Mouse (Mus musculus): ENCODE data around the gene Galc. TPM values are rescaled to one million over a fixed set of nuclear protein-coding genes. Genes with fewer than 3 reads are reported as not detected.
"Not testable (repeated sequence)": the region's sequence is repeated elsewhere in the genome, so short reads cannot be mapped to it uniquely, and the experiment has no call there.

The Galc gene
- polyA plus RNA-seq, 1 experiment = 7.5 TPM

- Histone ChIP-seq H3K4me3 (replicated peaks; ENCODE audit: control insufficient read depth, low read depth, low read length) (no peak overlapping the region), H3K27ac (ENCODE audit: control insufficient read depth, insufficient read depth, low read depth, low read length, poor library complexity) (no peak overlapping the region), H3K4me1 (ENCODE audit: control insufficient read depth, insufficient read depth, low read length) (no peaks in the 10 kb centered on the region)
- WGBS = 9% methylated on average over 4 of the region's 4 CpGs
- TF ChIP-seq POLR2A (IDR thresholded peaks at IDR 0.05; ENCODE audit: borderline replicate concordance, control insufficient read depth, low read depth, low read length) (no peak), CTCF (IDR thresholded peaks at IDR 0.05; ENCODE audit: control insufficient read depth, insufficient read depth, low read length) (no peak)
Observed at GRCm38 (mm10) chr12:98246835-98247234, 12.4 kb downstream of the Galc start.

- Histone ChIP-seq H3K27ac (ENCODE audit: control insufficient read depth, insufficient read depth, low read depth, low read length, poor library complexity) (no peak overlapping the region), H3K4me3 (replicated peaks; ENCODE audit: control insufficient read depth, low read depth, low read length) (no peak overlapping the region), H3K4me1 (ENCODE audit: control insufficient read depth, insufficient read depth, low read length) (no peaks in the 10 kb centered on the region)
- 81% methylated on average over 5 of the region's 5 CpGs for WGBS
- no peak for TF ChIP-seq POLR2A (IDR thresholded peaks at IDR 0.05; ENCODE audit: borderline replicate concordance, control insufficient read depth, low read depth, low read length)
- no peak for TF ChIP-seq CTCF (IDR thresholded peaks at IDR 0.05; ENCODE audit: control insufficient read depth, insufficient read depth, low read length)
Observed at GRCm38 (mm10) chr12:98244865-98245264, 14.4 kb downstream of the Galc start.

- H3K4me3 ChIP-seq (replicated peaks; ENCODE audit: control insufficient read depth, low read depth, low read length) = no peak overlapping the region
- no peaks in the 10 kb centered on the region for H3K4me1 ChIP-seq (ENCODE audit: control insufficient read depth, insufficient read depth, low read length)
- H3K27ac ChIP-seq (ENCODE audit: control insufficient read depth, insufficient read depth, low read depth, low read length, poor library complexity) = no peak overlapping the region
Observed at GRCm38 (mm10) chr12:98244161-98244560, 15.1 kb downstream of the Galc start.

GRCm38 (mm10) chr12:98238478-98238877 lies 20.8 kb downstream of the Galc start:
- H3K4me3 ChIP-seq (replicated peaks; ENCODE audit: control insufficient read depth, low read depth, low read length); H3K27ac ChIP-seq (ENCODE audit: control insufficient read depth, insufficient read depth, low read depth, low read length, poor library complexity); H3K4me1 ChIP-seq (ENCODE audit: control insufficient read depth, insufficient read depth, low read length): not testable (repeated sequence)
- 42% methylated on average over 6 of the region's 6 CpGs for WGBS

More at GRCm38 (mm10) chr12:98244161-98244560, 15.1 kb downstream of the Galc start:
- TF ChIP-seq POLR2A (IDR thresholded peaks at IDR 0.05; ENCODE audit: borderline replicate concordance, control insufficient read depth, low read depth, low read length) (no peak), CTCF (IDR thresholded peaks at IDR 0.05; ENCODE audit: control insufficient read depth, insufficient read depth, low read length) (no peak)
- 87% methylated on average over 4 of the region's 4 CpGs for WGBS

GRCm38 (mm10) chr12:98227037-98227436 lies 32.2 kb downstream of the Galc start:
- Histone ChIP-seq H3K27ac (ENCODE audit: control insufficient read depth, insufficient read depth, low read depth, low read length, poor library complexity) (no peak overlapping the region), H3K4me3 (replicated peaks; ENCODE audit: control insufficient read depth, low read depth, low read length) (no peak overlapping the region), H3K4me1 (ENCODE audit: control insufficient read depth, insufficient read depth, low read length) (no peaks in the 10 kb centered on the region; the same call in 1 of the 2 replicates)
- WGBS = 34% methylated on average over 2 of the region's 2 CpGs
- TF ChIP-seq CTCF (IDR thresholded peaks at IDR 0.05; ENCODE audit: control insufficient read depth, insufficient read depth, low read length) (no peak), POLR2A (IDR thresholded peaks at IDR 0.05; ENCODE audit: borderline replicate concordance, control insufficient read depth, low read depth, low read length) (no peak)

- TF ChIP-seq CTCF (IDR thresholded peaks at IDR 0.05; ENCODE audit: control insufficient read depth, insufficient read depth, low read length) (no peak), POLR2A (IDR thresholded peaks at IDR 0.05; ENCODE audit: borderline replicate concordance, control insufficient read depth, low read depth, low read length) (no peak)
- no peaks in the 10 kb centered on the region for H3K4me1 ChIP-seq (ENCODE audit: control insufficient read depth, insufficient read depth, low read length)
Observed at GRCm38 (mm10) chr12:98223286-98223685, 36.0 kb downstream of the Galc start.

GRCm38 (mm10) chr12:98216432-98216831 lies 42.8 kb downstream of the Galc start:
- TF ChIP-seq POLR2A (IDR thresholded peaks at IDR 0.05; ENCODE audit: borderline replicate concordance, control insufficient read depth, low read depth, low read length) (no peak), CTCF (IDR thresholded peaks at IDR 0.05; ENCODE audit: control insufficient read depth, insufficient read depth, low read length) (no peak)
- 77% methylated on average over 11 of the region's 11 CpGs for WGBS
- Histone ChIP-seq H3K27ac (ENCODE audit: control insufficient read depth, insufficient read depth, low read depth, low read length, poor library complexity) (no peak overlapping the region), H3K4me1 (ENCODE audit: control insufficient read depth, insufficient read depth, low read length) (no peaks in the 10 kb centered on the region; the same call in 1 of the 2 replicates), H3K4me3 (replicated peaks; ENCODE audit: control insufficient read depth, low read depth, low read length) (no peak overlapping the region)

More at GRCm38 (mm10) chr12:98223286-98223685, 36.0 kb downstream of the Galc start:
- no peak overlapping the region for H3K27ac ChIP-seq (ENCODE audit: control insufficient read depth, insufficient read depth, low read depth, low read length, poor library complexity)
- 31% methylated on average over 5 of the region's 5 CpGs for WGBS
- H3K4me3 ChIP-seq (replicated peaks; ENCODE audit: control insufficient read depth, low read depth, low read length) = no peak overlapping the region

- Histone ChIP-seq H3K4me3 (replicated peaks; ENCODE audit: control insufficient read depth, low read depth, low read length) (no peak overlapping the region), H3K27ac (ENCODE audit: control insufficient read depth, insufficient read depth, low read depth, low read length, poor library complexity) (no peak overlapping the region), H3K4me1 (ENCODE audit: control insufficient read depth, insufficient read depth, low read length) (no peaks in the 10 kb centered on the region; the same call in 1 of the 2 replicates)
- TF ChIP-seq CTCF (IDR thresholded peaks at IDR 0.05; ENCODE audit: control insufficient read depth, insufficient read depth, low read length) (no peak), POLR2A (IDR thresholded peaks at IDR 0.05; ENCODE audit: borderline replicate concordance, control insufficient read depth, low read depth, low read length) (no peak)
- 7% methylated on average over 6 of the region's 6 CpGs for WGBS
Observed at GRCm38 (mm10) chr12:98215512-98215911, 43.7 kb downstream of the Galc start.

- WGBS = 54% methylated on average over 14 of the region's 14 CpGs
- TF ChIP-seq CTCF (IDR thresholded peaks at IDR 0.05; ENCODE audit: control insufficient read depth, insufficient read depth, low read length) = no peak
- no peak for TF ChIP-seq POLR2A (IDR thresholded peaks at IDR 0.05; ENCODE audit: borderline replicate concordance, control insufficient read depth, low read depth, low read length)
- H3K4me3 ChIP-seq (replicated peaks; ENCODE audit: control insufficient read depth, low read depth, low read length) = no peak overlapping the region
- H3K4me1 ChIP-seq (ENCODE audit: control insufficient read depth, insufficient read depth, low read length) = no peaks in the 10 kb centered on the region; the same call in 1 of the 2 replicates
- no peak overlapping the region for H3K27ac ChIP-seq (ENCODE audit: control insufficient read depth, insufficient read depth, low read depth, low read length, poor library complexity)
Observed at GRCm38 (mm10) chr12:98214191-98214590, 45.1 kb downstream of the Galc start.

Data from bone marrow, adult 2 months (tissue).